Mouse (Mus musculus) liver, embryonic 14.5 days (tissue): ENCODE measurements at regions not wholly inside any gene's neighbourhood (a gene's known extent, or its start where the extent isn't known, plus 50 kb on each side); places are given as distances from the start of the nearest gene placed in this dataset.

ENCODE experiments used
- CTCF ChIP-seq: IDR thresholded peaks from 2 replicates; pipeline ENCODE4 v1.5.1; 2016; ENCODE audit warnings: antibody characterized with exemption, low read depth, control low read depth
- EP300 ChIP-seq: IDR thresholded peaks from 2 replicates; pipeline ENCODE4 v1.6.1; 2016; ENCODE audit warnings: antibody characterized with exemption, low read depth

- TF ChIP-seq EP300: no peak
- TF ChIP-seq CTCF: no peak
Observed at GRCm38 (mm10) chr13:84953760-84954159, 235.4 kb upstream of the Ccnh start.
